Mouse (Mus musculus) heart, postnatal 14 days (tissue): ENCODE results near the gene Ap2s1. TPM values are rescaled to one million over a fixed set of nuclear protein-coding genes. Genes with fewer than 3 reads are reported as not detected.
"Not testable (repeated sequence)": the region's sequence is repeated elsewhere in the genome, so short reads cannot be mapped to it uniquely, and the experiment has no call there.

Experiments
- DNase-seq, 2 experiments: peaks; one replicate each; pipeline ENCODE4 v3.0.0; 2021 to 2022
- intact Hi-C: fragments of 180-260 bp; cut with DNase I; formaldehyde crosslinking; loops from one replicate; pipeline ENCODE4 v1.15.1; 2025
- long read RNA-seq, 2 experiments: library from polyadenylated mRNA; stranded (forward); transcript quantifications; one replicate each; pipeline ENCODE4 v2.0.0; 2021
- total RNA-seq, 2 experiments: library from RNA; stranded (reverse); gene quantifications; 2 replicates each; pipeline ENCODE4 v1.2.3; 2021

Ap2s1 gene
- 100 to 1,000 TPM in 1 of 2 experiments, 10 to 100 TPM in 1; 89.4 to 102 TPM for total RNA-seq
- long read RNA-seq, experiment 1, transcript Ap2s1-201 (5 exons, 836 nt): major isoform, 71 of 73 reads
- long read RNA-seq, experiment 1, partial matches to known transcripts: 1 of 73 reads
- long read RNA-seq, experiment 1, other reads (novel, unspliced or antisense): 1 of 73 reads
- long read RNA-seq, experiment 2, transcript Ap2s1-201 (5 exons, 836 nt): major isoform, 39 of 39 reads
- long read RNA-seq, experiment 2, partial matches to known transcripts: 0 of 39 reads
- long read RNA-seq, experiment 2, other reads (novel, unspliced or antisense): 0 of 39 reads

DNA sequence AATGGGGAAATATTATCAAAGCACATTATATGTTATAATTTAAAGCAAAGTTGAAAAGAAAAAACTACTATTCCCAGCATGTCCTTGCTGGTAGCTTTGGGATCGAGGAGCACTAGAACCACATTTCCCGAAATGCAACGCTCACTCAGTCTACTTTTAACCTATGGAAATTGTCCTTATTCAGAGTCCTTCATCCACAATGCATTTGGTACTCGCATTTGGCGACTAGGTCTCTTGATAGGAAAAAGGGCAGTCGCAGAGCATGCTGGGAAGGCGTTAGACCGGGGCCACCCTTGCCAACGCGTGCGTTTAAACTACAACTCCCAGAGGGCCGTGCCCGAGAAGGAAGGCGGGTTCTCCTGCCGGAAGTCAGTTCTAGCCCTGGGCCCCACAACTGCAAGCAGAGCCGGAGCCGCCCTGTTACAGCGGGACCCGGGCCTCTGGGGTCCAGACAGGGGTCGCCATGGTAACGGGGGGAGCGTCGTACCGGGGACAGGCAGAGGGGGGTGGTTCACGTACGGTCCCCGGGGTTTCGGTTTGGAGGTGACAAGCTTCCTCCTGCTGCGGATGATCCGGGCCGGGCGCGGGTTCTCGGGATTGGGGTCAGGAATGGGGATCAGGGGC is at the start of gene Ap2s1:
Gene Ap2s1, plus strand, starts transcription at position 338 of the 624 bp plus-strand sequence.
- peak; percentile 91 to 95 for DNase-seq
- intact Hi-C loops: no loop called here

DNA sequence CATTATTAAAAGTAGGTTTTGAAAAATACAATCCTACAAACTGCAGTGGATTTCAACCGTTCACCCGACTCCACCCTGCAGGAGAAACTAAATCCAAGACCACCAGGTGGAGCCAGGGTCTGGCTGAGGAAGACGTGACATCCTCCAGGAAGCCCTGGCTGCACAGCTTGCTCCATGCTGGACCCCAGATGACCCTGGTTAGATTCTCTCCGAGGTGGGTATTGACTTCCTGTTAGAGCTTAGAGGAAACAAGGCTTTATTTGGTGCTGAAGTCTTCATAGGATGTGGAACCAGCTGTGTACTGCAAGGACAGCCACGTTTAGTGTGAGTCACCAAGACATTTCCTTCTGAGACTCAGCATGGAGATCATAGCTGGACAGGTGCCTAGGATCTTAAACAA is 49.0 kb upstream of the Ap2s1 start:
- DNase-seq: peak in 1 of 2 experiments; percentile 20
- intact Hi-C loops: no loop called here

DNA sequence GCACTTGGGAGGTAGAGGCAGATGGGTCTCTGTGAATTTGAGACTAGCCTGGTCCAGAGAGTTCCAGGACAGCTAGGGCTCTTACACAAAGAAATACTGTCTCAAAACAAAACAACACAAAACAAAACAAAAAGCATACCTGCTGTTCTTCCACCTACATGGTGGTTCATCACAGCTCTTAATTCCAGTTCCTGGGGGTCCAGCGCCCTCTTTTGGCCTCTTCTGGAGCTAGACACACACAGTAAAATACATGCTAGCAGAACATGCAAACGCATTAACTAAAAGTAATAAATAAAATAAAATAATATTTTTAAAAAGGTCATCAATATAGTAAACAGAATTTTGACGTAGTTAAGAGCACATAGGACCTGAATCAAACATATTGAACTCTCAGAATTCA is 43.2 kb upstream of the Ap2s1 start:
- DNase-seq: peak; percentile 53 to 65

DNA sequence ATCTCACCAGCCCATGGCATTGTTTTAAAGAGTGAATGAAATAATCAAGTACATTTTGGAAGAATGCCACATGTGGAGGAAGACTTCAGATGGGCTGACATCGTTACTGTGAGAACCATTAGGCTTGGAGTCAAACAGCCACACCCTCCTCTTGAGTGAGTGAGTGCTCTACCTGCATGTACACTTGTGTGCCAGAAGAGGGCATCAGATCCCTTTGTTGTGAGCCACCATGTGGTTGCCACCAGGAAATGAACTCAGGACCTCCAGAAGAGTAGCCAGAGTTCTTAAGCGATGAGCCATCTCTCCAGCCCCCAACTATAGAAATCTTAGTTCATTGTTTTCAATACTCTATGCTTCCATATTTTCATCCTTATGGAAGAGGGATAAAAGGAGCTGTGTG is 39.2 kb upstream of the Ap2s1 start:
- intact Hi-C loops: no loop called here
- DNase-seq: no peak

More for the DNA sequence above, 43.2 kb upstream of the Ap2s1 start:
- intact Hi-C loops: no loop called here

DNA sequence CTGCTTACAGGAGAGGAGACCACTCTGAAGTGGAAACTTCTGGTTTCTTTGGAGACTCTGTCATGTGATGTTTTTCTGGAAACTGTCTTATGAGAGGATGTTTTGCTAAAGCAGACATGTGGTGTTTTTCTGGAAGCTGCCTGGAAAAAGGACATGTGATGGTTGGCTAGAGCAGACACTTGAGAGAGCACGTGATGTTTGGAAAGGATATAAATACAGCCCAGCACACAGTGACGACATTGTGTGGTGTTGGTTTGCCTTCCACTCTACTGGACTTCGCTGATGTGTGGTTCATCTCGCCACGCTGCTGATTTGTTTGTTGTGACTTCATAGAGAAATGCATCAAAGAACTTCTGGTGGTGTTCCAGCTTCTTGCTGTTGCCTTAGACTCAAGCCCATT is 37.6 kb upstream of the Ap2s1 start:
- DNase-seq: no peak

DNA sequence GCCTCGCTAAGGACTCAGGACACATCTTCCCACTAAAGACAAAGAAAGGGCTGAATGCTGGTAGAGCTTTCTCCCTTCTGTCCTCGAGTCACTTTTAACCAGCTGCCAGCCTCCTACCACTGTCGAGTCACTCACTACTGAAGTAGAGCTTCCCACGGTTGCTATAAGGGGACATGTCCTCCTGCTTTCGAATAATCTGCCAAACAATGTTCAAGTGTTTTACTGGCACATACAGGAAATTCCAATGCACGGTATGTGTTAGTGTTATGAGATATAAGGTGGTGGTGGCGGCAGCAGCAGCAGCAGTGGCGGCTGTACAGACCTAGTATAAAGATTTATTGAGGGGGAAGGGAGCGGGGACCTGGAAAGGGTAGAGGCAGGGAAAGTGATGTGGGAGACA is 31.8 kb upstream of the Ap2s1 start:
- intact Hi-C loops: no loop called here
- no peak for DNase-seq

More for the DNA sequence above, 37.6 kb upstream of the Ap2s1 start:
- intact Hi-C loops: no loop called here

DNA sequence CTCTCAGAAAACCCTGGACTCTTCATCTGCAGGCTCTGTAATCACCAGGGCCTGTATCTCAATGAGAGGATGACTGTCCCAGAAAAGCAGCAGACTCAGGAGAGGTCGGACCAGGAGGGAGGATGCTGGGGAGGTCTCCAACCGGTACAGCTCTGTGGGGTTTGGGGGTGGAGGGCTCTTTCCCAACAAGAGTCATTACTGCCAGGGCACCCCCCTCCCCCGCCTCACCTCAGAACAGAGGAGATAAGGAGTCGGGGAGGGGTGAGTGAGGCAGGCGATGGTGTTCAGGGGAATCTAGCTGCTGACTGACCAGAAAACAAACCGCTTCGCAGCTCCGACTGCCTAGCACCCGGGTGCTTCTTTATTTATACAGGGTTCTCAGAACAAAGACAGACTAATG is 30.0 kb upstream of the Ap2s1 start:
- intact Hi-C loops: no loop called here
- DNase-seq: no peak

DNA sequence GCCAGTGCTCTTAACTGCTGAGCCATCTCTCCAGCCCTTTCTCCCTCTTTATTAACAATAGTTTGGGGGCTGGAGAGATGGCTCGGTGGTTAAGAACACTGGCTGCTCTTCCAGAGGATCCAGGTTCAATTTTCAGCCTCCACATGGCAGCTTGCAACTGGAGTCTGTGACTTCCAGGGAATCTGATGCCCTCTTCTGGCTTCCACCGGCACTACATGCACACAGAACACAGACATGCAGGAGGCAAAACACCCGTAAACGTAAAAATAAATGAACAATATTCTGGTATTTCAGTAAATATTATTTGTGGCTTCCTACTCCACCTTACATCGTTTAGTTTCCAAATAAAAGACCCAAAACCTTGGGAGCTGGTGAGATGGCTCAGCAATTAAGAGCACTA is 27.6 kb upstream of the Ap2s1 start:
- intact Hi-C loops: no loop called here
- no peak for DNase-seq

DNA sequence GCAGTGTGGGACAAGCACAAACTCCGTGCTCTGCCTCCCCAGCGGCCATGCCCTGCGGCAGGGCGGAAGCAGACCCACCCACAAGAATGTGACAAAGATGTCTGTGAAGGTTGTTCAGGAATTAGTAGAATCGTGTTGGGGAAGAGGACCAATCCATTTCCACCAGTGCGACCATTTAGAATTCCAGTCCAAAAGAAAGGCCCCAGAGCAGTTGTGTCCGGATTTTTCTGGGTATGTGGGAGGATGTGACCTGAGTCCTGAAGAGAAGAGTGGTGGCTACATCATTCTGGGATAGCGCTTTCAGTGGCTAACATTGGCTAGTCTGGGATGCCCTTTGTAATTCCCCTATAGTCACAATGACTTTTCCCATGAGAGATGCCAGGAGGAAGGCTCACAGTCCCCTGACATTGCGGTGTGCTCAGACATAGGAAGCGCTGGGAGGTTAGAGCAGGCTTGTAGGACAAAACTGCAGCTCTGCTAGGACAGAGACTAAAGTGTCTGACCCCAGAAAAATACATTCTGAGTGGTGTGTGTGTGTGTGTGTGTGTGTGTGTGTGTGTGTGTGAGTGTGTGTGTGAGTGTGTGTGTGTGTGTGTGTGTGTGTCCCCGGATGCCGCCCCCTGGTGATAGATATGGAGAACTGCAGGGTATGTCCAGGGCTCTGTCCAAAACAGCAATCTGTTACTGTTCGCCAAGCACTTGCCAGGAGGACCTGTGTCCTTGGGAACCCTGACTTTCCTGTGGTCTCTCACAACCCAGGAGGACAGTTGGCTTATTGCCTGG is 25.4 kb upstream of the Ap2s1 start:
- DNase-seq: no peak
- intact Hi-C loops: no loop called here

DNA sequence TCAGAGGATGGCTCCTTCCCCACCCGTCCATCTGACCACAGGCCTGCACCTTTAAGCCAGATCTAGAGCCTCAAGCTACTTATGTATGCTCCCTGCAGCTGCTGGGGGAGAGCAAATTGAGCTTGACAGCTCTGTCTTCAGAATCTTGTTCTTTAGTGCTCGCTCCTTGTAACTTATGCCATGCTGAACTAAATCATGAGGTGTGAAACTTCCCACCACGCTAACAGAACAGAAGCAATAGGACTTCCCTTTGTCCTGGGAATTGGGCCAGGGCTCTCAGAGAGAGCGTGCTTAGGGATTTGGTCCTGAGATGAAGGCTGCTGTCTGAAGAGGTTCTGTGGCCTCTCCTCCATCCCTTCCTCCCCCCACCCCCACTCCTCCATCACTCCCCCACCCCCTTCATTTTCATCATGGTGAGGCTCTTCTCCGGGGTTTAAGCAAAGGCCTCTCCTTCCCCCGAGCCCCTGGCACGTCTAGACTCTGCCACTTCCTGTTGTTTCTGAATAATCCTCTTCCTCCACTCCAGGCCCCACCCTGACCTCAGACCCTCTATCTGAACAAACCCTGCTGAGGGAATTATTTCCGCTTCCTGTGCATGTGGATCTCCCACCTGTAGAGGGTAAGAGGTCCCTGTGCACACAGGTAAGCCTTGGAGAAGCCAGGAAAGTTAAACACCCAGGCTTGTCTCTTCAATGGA is 21.6 kb upstream of the Ap2s1 start:
- peak in 1 of 2 experiments; percentile 24 for DNase-seq
- intact Hi-C loops: not testable (repeated sequence)

DNA sequence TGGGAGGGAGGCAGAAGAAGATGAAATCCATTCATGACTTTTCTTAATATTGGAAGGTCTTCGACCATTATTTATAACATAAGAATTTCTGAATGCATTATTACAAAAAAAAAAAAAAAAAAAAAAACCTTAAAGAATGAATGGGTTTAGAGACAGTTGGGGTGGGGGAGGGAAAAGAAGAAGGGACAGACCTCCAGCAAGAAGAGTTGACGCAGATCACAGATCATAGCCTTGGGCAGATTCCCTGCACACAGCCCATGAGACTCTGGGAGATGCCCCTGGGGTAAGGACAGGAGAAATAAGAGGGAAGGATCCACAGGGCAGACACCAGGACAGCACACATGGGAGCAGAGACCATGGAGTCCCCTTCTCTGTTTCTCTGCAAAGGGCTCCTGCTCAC is 16.6 kb upstream of the Ap2s1 start, which contains the start of gene Ceacam9:
Gene Ceacam9, plus strand, starts transcription at position 301 of the 400 bp plus-strand sequence.
- intact Hi-C loops: no loop called here
- no peak for DNase-seq

DNA sequence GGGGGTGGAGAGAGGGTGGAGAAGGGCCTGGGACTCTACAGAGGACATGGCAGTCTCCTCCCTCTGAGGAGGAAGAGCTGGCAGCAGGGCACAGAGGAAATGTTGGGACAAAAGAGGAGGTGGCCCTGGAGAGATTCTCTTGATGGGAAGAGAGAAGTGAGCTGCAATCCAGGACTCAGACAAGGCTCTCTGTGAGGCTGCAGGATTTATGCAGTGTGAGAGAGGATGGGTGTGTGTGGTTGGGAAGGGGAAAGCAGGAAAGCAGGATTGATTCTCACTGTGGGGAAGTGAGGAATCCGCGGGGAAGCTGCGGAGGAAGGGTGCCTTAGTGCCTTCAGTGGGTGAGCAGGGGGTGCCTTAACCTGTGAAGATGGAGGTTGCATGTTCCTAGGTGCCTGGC is 15.7 kb upstream of the Ap2s1 start:
- DNase-seq, intact Hi-C loops: not testable (repeated sequence)

DNA sequence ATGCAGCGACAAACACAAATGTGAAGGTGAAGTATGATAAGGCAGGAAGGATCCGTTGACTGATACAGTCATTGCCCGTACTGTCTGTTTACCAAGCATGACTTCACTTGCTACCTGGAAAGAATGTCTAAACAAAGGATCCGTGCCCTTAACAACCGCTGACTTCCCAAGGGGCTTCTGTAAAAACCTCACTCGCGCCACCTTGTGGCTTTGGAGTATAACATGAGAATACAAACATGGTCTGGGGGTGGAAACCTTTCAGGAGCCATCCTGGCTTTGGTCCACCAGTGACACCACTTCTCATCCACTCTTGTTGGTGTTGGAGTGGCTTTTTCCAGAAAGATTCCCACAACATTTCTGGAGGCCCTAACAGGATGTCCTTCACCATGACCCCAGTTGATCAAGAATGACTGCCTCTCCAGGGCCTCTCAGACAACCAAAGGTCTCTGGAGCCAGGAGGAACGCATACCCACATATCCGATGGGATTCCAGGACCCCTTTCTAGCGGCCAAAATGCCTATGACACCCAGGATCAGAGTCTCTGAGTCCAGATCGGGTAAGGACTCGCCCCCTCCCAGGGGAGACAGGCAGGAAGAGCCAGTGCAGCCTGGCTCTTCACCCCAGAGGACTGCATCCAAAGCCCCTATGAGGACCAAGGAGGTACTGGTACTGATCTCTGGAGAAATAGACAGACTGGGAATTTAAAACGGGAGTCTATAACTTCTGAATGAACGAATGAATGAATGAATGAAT is 9.4 kb upstream of the Ap2s1 start:
- intact Hi-C loops: loop anchor here (1.0 to 2.0 kb wide), 2 partner anchors 32 to 97 kb away; no protein-coding TSS in a partner anchor

DNA sequence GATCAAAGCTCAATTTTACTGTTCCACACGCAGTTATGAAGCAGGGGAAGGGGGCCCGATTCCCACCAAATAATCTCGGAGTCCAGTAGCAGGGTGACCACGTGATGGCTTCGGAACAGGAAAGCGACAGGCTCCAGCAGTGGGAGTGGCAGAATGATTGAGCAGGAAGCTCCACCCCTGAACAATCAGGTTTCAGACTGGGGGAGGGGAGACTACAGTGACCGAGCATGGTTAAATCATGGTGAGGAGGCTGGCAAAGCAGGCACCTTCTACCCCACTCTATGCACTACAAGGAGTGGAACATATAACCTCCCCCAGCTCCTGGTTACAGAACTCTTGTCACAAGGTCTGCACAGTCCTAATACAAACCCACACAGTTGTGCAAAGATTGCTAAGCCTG is 8.6 kb upstream of the Ap2s1 start:
- DNase-seq: not testable (repeated sequence)
- intact Hi-C loops: loop anchor here (2.0 kb wide), 1 partner anchor 33 kb away; no protein-coding TSS in a partner anchor

More for the DNA sequence above, 9.4 kb upstream of the Ap2s1 start:
- peak; percentile 83 to 92 for DNase-seq

DNA sequence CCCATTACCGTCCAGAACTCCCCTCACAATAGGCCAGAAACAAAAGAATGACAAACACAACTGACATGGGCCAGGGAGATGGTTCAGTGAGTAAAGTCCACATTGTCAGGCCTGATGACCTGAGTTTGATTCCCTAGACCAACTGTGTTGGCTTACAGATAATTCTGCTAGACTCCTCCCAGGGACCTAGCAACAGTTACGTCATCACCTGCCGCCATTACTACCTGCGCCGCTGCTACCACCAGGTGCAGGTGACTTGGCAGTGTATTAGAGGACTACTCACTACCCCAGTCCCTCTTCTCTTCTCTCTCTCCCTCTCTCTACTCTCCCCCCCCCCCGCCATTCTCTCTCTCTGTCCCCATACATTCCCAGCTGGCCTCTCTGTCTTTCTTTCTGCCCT is 7.4 kb upstream of the Ap2s1 start:
- intact Hi-C loops: no loop called here
- DNase-seq: no peak

DNA sequence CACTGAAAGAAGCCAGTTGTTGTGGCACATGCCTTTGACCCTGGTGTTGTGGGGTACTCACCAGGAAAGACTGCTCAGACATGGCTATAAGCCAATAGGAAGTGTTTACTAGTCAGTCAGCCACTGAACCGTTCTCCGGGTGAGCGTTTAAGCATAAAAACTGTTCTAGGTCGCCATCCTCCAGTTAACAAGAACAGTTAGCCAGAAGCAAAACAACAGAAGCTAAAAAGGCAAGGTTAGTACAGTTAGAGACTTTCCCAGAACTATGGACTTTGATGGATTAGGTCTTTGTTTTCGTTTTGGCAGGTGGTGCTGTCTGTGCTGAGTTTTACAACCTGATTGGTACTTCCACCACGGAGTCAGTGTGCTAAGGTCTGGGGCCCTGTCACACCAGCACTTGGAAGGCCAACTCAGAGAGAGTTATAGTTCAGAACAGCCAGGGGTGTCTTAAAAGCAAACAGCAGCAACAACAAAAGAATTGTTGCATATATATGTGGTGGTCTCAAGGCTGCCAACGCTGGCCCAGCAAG is 6.3 kb upstream of the Ap2s1 start:
- DNase-seq: no peak
- intact Hi-C loops: no loop called here

DNA sequence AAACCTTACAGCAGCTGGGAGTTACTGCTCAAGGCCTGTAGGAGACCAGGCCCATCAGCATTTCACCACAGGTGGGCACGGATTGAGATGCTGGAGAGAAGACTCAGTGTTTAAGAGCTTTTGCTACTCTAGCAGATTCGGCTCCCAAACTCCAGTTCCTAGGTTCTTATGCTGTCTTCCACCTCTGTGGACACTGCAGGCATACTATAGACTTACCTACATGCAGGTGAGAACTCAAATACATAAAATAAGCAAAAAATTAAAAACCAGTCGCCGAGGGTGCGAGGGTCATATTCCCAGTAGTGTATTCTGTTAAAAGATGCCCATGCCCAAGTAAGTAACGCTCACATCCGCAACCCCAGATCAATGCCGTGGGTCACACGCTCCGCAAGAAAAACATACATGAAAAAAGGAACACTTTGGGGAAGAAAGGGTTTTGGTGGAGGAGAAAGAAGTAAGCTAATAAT is 571 bp upstream of the Ap2s1 start:
- intact Hi-C loops: no loop called here
- DNase-seq: no peak

DNA sequence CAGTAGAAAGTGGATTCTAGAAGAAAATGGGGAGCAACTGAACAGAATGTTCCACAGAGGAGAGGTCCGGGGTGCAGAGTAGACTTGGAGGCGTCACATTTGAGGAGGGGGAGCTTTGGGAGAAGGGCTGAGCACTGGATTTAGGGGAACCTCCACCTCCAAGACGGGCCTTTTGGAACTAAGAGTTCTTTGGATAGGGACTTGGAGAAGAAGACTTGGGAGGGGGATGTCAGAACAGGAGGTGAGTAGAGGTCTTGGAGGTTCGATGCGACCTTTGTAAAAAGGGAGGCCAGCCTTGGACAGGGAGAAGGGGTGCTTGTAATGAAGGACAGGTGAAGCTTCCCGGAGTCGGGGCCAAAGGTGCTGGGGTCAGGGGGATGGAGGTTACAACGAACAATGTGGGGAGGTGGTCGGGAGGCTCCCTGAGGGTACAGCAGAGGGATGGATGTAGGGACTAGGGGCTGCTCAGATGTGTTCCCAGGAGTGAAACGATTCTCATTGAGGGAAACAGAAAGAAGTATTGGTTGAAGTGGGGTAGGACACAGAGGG is 920 bp downstream of the Ap2s1 start:
- intact Hi-C loops: no loop called here
- no peak for DNase-seq

DNA sequence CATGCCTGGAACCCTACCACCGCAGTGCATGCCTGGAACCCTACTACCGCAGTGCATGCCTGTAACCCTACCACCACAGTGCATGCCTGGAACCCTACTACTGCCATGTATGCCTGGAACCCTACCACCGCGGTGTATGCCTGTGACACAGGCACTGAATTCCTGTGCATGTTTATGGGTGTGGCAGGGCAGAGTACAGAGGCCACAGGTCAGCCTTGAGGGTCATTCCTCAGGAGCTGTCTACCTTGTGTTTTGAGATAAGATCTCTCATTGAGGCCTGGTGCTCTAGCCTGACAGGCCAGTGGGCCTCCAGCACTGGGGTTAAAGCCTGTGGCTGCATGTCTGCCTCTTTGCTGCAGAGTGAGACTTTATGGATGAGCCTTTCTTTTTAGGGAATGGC is 7.2 kb downstream of the Ap2s1 start:
- intact Hi-C loops: loop anchor here (5.0 kb wide), 1 partner anchor 37 kb away; the partner anchor contains the start of gene Slc1a5
- DNase-seq: no peak
